Mouse (Mus musculus): ENCODE measurements around the gene Rgs4. TPM values are rescaled to one million over a fixed set of nuclear protein-coding genes. Genes with fewer than 3 reads are reported as not detected.

The Rgs4 gene
- 5.9 TPM for polyA plus RNA-seq (2014; fragmentation: Illumina TruSeq; extraction: RNeasy Lipid Tissue Mini Kit (QIAGEN cat#74804); ENCODE audit: low read depth, low replicate concordance)

GRCm38 (mm10) chr1:169747473-169747872 is at the start of gene Rgs4:
Rgs4 (minus strand) TSS chr1:169747642.

Other genes starting within 250 kb of the Rgs4 start
- 0.61 TPM for gene Nuf2, start 216.2 kb downstream of the Rgs4 start, polyA plus RNA-seq (2014; fragmentation: Illumina TruSeq; extraction: RNeasy Lipid Tissue Mini Kit (QIAGEN cat#74804); ENCODE audit: low read depth, low replicate concordance)
- 173 TPM for gene Rgs5, start 92.1 kb downstream of the Rgs4 start, polyA plus RNA-seq (2014; fragmentation: Illumina TruSeq; extraction: RNeasy Lipid Tissue Mini Kit (QIAGEN cat#74804); ENCODE audit: low read depth, low replicate concordance)
- gene Ccdc190, start 181.0 kb upstream of the Rgs4 start, polyA plus RNA-seq (2014; fragmentation: Illumina TruSeq; extraction: RNeasy Lipid Tissue Mini Kit (QIAGEN cat#74804); ENCODE audit: low read depth, low replicate concordance), result not detected
- 18.7 TPM for gene Hsd17b7, start 221.6 kb upstream of the Rgs4 start, polyA plus RNA-seq (2014; fragmentation: Illumina TruSeq; extraction: RNeasy Lipid Tissue Mini Kit (QIAGEN cat#74804); ENCODE audit: low read depth, low replicate concordance)